Mouse (Mus musculus) lung, embryonic 14.5 days (tissue): ENCODE measurements around the gene Scamp4. TPM values are rescaled to one million over a fixed set of nuclear protein-coding genes. Genes with fewer than 3 reads are reported as not detected.

Experiments
- ATAC-seq: fragments of 200-750 bp; cut with Nextera tagmentation; 2 replicates; pipeline ENCODE4 v1.8.0; 2017; ENCODE audit warnings: mild to moderate bottlenecking, moderate TSS enrichment, moderate library complexity; ENCODE audit not compliant: insufficient read depth
- DNase-seq: peaks from one replicate; pipeline ENCODE4 v3.0.0-alpha.2; 2015
- H3K27ac ChIP-seq: fragments of 300-500 bp; sonication (generic); 2 replicates; pipeline ENCODE4 v1.5.1; 2014; ENCODE audit warnings: low read depth, mild to moderate bottlenecking, moderate library complexity
- H3K27me3 ChIP-seq: fragments of 300-500 bp; sonication (generic); 2 replicates; pipeline ENCODE4 v1.6.1; 2014; ENCODE audit warnings: low read length, control low read depth; ENCODE audit not compliant: insufficient read depth
- H3K36me3 ChIP-seq: fragments of 300-500 bp; sonication (generic); 2 replicates; pipeline ENCODE4 v1.6.1; 2014; ENCODE audit warnings: control low read depth; ENCODE audit not compliant: insufficient read depth
- H3K4me1 ChIP-seq: fragments of 300-500 bp; sonication (generic); 2 replicates; pipeline ENCODE4 v1.6.1; 2014; ENCODE audit warnings: antibody characterized with exemption, control low read depth; ENCODE audit not compliant: insufficient read depth
- H3K4me2 ChIP-seq: fragments of 300-500 bp; sonication (generic); 2 replicates; pipeline ENCODE4 v1.6.1; 2014; ENCODE audit warnings: mild to moderate bottlenecking
- H3K4me3 ChIP-seq: fragments of 300-500 bp; sonication (generic); 2 replicates; pipeline ENCODE4 v1.5.1; 2014; ENCODE audit warnings: low read depth, low read length
- H3K9ac ChIP-seq: fragments of 300-500 bp; sonication (generic); 2 replicates; pipeline ENCODE4 v1.6.1; 2014
- H3K9me3 ChIP-seq: fragments of 300-500 bp; sonication (generic); 2 replicates; pipeline ENCODE4 v1.6.1; 2016; ENCODE audit warnings: low read depth, low read length, control low read depth
- CTCF ChIP-seq: IDR thresholded peaks from 2 replicates; pipeline ENCODE4 v1.5.1; 2016; ENCODE audit warnings: antibody characterized with exemption, low read depth
- WGBS: fragments of 180-500 bp; shearing (Covaris S2); extraction: QIAGEN DNeasy Blood & Tissue Kit; methylation state at CpG from one replicate; pipeline ENCODE4 v1.1.7; 2014; 5-methylcytosine and 5-hydroxymethylcytosine counted together
- polyA plus RNA-seq: library from polyadenylated mRNA; unstranded; fragments of >200 nt; fragmentation: Nextera tagmentation; extraction: Ambion mirVana; gene quantifications from 2 replicates; pipeline ENCODE4 v1.2.1, GENCODE M21; 2014

Gene Scamp4
- polyA plus RNA-seq, 1 experiment from 2014 or later: 92.8 TPM

GRCm38 (mm10) chr10:80654866-80655265 lies 52.2 kb downstream of the Scamp4 start:
- Histone ChIP-seq H3K4me1 (peaks cover 9% of the 10 kb centered on the region), H3K4me3 (peak overlapping the region; percentile 98), H3K4me2 (peak overlapping the region; percentile 92), H3K36me3 (peaks cover 8% of the 10 kb centered on the region), H3K9ac (peak overlapping the region; percentile 95; the same call in 1 of the 2 replicates), H3K27me3 (no peaks in the 10 kb centered on the region), H3K27ac (no peak overlapping the region), H3K9me3 (no peaks in the 10 kb centered on the region)
- DNase-seq (no peak), ATAC-seq (no peak)
- 76% methylated on average over 6 of the region's 6 CpGs for WGBS
- no peak for TF ChIP-seq CTCF

DNA sequence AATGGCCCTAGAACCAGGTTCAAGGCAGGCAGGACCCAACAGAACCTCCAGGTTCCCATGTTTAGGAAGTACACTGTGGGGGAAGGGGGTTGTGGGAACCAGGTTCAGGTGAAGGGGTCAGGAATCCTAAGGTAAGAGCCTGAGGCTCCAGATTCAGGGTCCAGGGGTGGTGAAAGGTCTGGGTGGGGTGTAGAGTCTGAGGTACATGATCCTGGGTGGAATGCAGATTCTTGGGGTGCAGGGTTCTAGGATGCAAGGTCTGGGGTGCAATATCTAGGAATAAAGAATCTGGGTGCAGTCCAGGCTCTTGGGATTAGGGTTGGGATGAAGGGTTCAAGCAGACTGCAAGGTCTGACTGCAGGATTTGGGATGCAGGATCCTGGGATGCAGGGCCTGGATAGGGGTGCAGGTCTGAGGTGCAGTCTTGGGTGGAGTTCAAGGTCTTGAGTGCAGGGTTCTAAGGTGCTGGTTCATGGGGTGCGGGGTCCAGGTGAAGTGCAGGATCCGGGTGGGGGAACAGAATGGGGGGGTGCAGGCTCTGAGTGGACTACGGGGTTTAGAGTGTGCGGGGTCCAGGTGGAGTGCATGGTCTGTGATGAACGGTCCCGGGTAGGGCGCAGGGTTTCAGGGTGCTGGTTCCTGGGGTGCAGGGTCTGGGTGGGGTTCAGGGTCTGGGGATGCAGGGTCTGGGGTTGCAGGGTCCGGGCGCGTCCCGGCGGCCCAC lies 52.9 kb downstream of the Scamp4 start:
- Histone ChIP-seq H3K9ac (peak overlapping the region; percentile 95), H3K36me3 (peaks cover 8% of the 10 kb centered on the region), H3K9me3 (no peaks in the 10 kb centered on the region), H3K27ac (peak overlapping the region; percentile 83), H3K4me2 (peak overlapping the region; percentile 92), H3K4me1 (peaks cover 9% of the 10 kb centered on the region), H3K4me3 (peak overlapping the region; percentile 98), H3K27me3 (no peaks in the 10 kb centered on the region)
- 2% methylated on average over 12 of the region's 12 CpGs for WGBS
- ATAC-seq (peak; percentile 61), DNase-seq (no peak)
- TF ChIP-seq CTCF: no peak

DNA sequence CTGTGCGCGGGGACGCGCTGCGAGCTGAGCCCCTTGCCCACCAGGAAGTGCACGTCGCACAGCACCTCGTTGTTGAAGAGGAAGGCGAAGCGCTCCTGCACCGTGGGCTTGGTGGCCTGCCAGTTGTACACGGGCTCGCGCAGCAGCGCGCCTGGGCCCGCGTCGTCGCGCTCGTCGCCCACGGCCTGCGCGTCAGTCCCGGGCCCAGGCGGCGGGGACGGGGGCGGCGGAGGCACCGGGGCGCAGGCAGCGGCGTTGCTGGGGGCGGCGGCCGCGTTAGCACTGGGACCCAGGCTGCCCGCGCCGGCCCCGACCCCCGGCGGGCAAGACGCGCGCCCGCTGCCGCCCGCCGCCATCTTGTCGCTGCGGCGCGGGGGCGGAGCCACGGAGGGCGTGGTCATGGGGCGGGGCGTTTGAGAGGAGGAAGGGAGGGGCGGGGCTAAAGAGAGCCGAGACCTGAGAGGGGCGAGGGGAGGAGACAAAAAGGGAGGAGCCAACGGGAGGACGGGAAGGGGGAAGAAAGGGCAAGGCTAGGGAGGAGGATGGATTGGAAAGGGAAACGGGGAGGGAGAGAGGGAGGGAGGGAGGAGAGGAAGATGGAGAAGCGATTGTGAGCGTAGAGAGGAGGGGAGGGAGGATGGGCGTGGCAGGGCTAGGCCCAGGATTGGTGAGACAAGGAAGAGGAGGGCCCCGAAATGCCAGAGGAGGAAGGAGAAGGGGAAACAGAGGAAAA lies 53.6 kb downstream of the Scamp4 start:
- no peak for TF ChIP-seq CTCF
- peak; percentile 98 for DNase-seq
- WGBS: under 1% methylated on average over 65 of the region's 72 CpGs

GRCm38 (mm10) chr10:80656863-80657623 lies 54.4 kb downstream of the Scamp4 start, which contains the start of gene Btbd2:
Gene Btbd2, minus strand, starts transcription at chr10:80657071.
- H3K4me1 ChIP-seq: peaks cover 9% of the 10 kb centered on the region
- peak; percentile 35 for DNase-seq
- H3K4me2 ChIP-seq: peak within 1 kb of the TSS; percentile 92
- H3K4me3 ChIP-seq: peak within 1 kb of the TSS; percentile 98
- H3K36me3 ChIP-seq: peaks cover 4% of the 10 kb centered on the region
- peak; percentile 29 for ATAC-seq
- no peak for TF ChIP-seq CTCF
- peak within 1 kb of the TSS; percentile 87 for H3K27ac ChIP-seq
- peak within 1 kb of the TSS; percentile 95 for H3K9ac ChIP-seq
- H3K27me3 ChIP-seq: no peaks in the 10 kb centered on the region
- H3K9me3 ChIP-seq: no peaks in the 10 kb centered on the region
- WGBS: 14% methylated on average over 15 of the region's 15 CpGs

More for the DNA sequence above, 53.6 kb downstream of the Scamp4 start:
- H3K4me3 ChIP-seq: peak overlapping the region; percentile 98
- peak overlapping the region; percentile 92 for H3K4me2 ChIP-seq
- H3K36me3 ChIP-seq: peaks cover 4% of the 10 kb centered on the region
- ATAC-seq: peak; percentile 79
- H3K9me3 ChIP-seq: no peaks in the 10 kb centered on the region
- H3K27me3 ChIP-seq: no peaks in the 10 kb centered on the region
- peaks cover 9% of the 10 kb centered on the region for H3K4me1 ChIP-seq
- H3K9ac ChIP-seq: peak overlapping the region; percentile 95
- peak overlapping the region; percentile 87 for H3K27ac ChIP-seq

- 86% methylated on average over 14 of the region's 14 CpGs for WGBS
- ATAC-seq (no peak), DNase-seq (no peak)
- no peak overlapping the region for H3K4me3 ChIP-seq
- no peaks in the 10 kb centered on the region for H3K9me3 ChIP-seq
- no peak for TF ChIP-seq CTCF
- no peak overlapping the region for H3K27ac ChIP-seq
- H3K4me2 ChIP-seq: no peak overlapping the region
- no peak overlapping the region for H3K9ac ChIP-seq
- no peaks in the 10 kb centered on the region for H3K27me3 ChIP-seq
- no peaks in the 10 kb centered on the region for H3K36me3 ChIP-seq
- H3K4me1 ChIP-seq: peaks cover 11% of the 10 kb centered on the region
Observed at GRCm38 (mm10) chr10:80658194-80658840, 55.6 kb downstream of the Scamp4 start.

GRCm38 (mm10) chr10:80658841-80659202 lies 56.1 kb downstream of the Scamp4 start:
- WGBS: 55% methylated on average over 4 of the region's 4 CpGs
- no peak overlapping the region for H3K4me3 ChIP-seq
- no peaks in the 10 kb centered on the region for H3K9me3 ChIP-seq
- ATAC-seq (no peak), DNase-seq (no peak)
- H3K27ac ChIP-seq: 0 out of 2 replicates have a peak overlapping the region, but pooled peaks have one; percentile 25
- peaks cover 16% of the 10 kb centered on the region for H3K4me1 ChIP-seq
- H3K27me3 ChIP-seq: no peaks in the 10 kb centered on the region
- H3K9ac ChIP-seq: no peak overlapping the region
- H3K4me2 ChIP-seq: peak overlapping the region; percentile 48
- no peak for TF ChIP-seq CTCF
- no peaks in the 10 kb centered on the region for H3K36me3 ChIP-seq
